Mouse (Mus musculus) ES-Bruce4 (cell line): ENCODE measurements at regions not wholly inside any gene's neighbourhood (a gene's known extent, or its start where the extent isn't known, plus 50 kb on each side); places are given as distances from the start of the nearest gene placed in this dataset.

Experiments used
- CTCF ChIP-seq: IDR thresholded peaks from one replicate; pipeline ENCODE4 v1.8.1; 2011; ENCODE audit warnings: low read depth, low read length
- EP300 ChIP-seq: IDR thresholded peaks from 2 replicates; pipeline ENCODE4 v1.6.1; 2011; ENCODE audit warnings: low read depth, low read length; ENCODE audit not compliant: insufficient read depth
- POLR2A ChIP-seq: IDR thresholded peaks from one replicate; pipeline ENCODE4 v1.8.1; 2011; ENCODE audit warnings: low read length; ENCODE audit not compliant: insufficient read depth

DNA sequence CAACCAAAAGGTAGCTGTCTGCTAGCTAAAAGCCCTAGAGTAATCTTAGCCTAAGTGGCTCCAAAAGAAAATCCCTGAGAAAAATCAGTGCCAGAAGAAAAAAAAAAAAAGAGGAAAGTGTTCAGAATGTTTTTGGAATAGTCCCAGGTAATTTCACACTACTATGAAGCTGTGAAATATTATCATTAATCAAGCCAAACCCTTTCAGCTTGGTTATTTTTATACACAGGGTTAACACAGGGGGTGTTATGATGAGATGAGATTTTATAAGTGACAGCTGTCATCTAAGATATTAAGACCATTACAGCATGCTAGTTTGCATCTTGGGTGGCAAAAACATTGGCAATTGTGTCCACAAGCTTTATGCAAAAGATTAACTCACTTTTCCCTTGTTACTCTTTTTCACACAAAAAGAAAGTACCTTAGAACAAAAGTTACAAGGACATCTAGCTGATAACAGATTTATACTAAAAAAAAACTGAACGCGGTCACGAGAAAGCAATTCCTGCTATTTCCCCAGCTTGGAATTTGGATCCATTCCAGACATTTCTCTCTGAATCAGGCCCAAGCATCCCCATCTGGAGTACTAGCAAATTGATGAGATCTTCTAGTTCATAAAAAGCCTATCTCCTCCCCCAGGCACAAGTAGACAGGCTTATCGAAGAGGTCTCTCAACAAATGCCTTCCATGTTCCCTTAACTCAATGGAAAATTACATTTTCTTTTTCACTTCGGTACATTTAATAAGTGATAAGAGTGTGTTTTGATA is 97.0 kb downstream of the Tbx18 start:
- TF ChIP-seq EP300 (no peak), CTCF (no peak), POLR2A (no peak)
